Mouse (Mus musculus): ENCODE results near the gene Acta2. TPM values are rescaled to one million over a fixed set of nuclear protein-coding genes. Genes with fewer than 3 reads are reported as not detected.

Gene Acta2
- polyA plus RNA-seq, 1 experiment from 2014 or later = 3,545 TPM

GRCm38 (mm10) chr19:34288696-34289095 is 33.3 kb upstream of the Acta2 start:
- Histone ChIP-seq H3K9me3 (ENCODE audit: control insufficient read depth, low read length) (no peaks in the 10 kb centered on the region), H3K4me2 (replicated peaks; ENCODE audit: low read depth) (no peak overlapping the region), H3K4me3 (ENCODE audit: low read depth, low read length) (no peak overlapping the region), H3K9ac (ENCODE audit: low read length) (no peak overlapping the region), H3K27ac (replicated peaks) (no peak overlapping the region), H3K4me1 (replicated peaks; ENCODE audit: control insufficient read depth, insufficient read depth) (peaks cover 3% of the 10 kb centered on the region; the same call in 1 of the 2 replicates), H3K27me3 (ENCODE audit: control insufficient read depth, insufficient read depth, low read length) (no peaks in the 10 kb centered on the region), H3K36me3 (ENCODE audit: control insufficient read depth, insufficient read depth, low read length) (no peaks in the 10 kb centered on the region)
- ATAC-seq (ENCODE audit: low FRiP score, low TSS enrichment) (no peak), DNase-seq (ENCODE audit: low spot score) (no peak)
- no peak for TF ChIP-seq CTCF (IDR thresholded peaks at IDR 0.05; ENCODE audit: low read depth)
- TF ChIP-seq EP300 (optimal IDR thresholded peaks at IDR 0.05) = no peak
- 90% methylated on average over 1 of the region's 1 CpGs for WGBS

GRCm38 (mm10) chr19:34287656-34288415 is 32.4 kb upstream of the Acta2 start:
- WGBS = 76% methylated on average over 13 of the region's 13 CpGs
- H3K9ac ChIP-seq (ENCODE audit: low read length) = no peak overlapping the region
- H3K27ac ChIP-seq (replicated peaks) = no peak overlapping the region
- H3K4me2 ChIP-seq (replicated peaks; ENCODE audit: low read depth) = no peak overlapping the region
- ATAC-seq (ENCODE audit: low FRiP score, low TSS enrichment) = no peak
- H3K36me3 ChIP-seq (ENCODE audit: control insufficient read depth, insufficient read depth, low read length) = no peaks in the 10 kb centered on the region
- H3K4me3 ChIP-seq (ENCODE audit: low read depth, low read length) = no peak overlapping the region
- H3K9me3 ChIP-seq (ENCODE audit: control insufficient read depth, low read length) = no peaks in the 10 kb centered on the region
- TF ChIP-seq EP300 (optimal IDR thresholded peaks at IDR 0.05) (no peak), CTCF (IDR thresholded peaks at IDR 0.05; ENCODE audit: low read depth) (no peak)
- no peaks in the 10 kb centered on the region for H3K27me3 ChIP-seq (ENCODE audit: control insufficient read depth, insufficient read depth, low read length)
- DNase-seq (ENCODE audit: low spot score) = no peak
- peaks cover 3% of the 10 kb centered on the region; the same call in 1 of the 2 replicates for H3K4me1 ChIP-seq (replicated peaks; ENCODE audit: control insufficient read depth, insufficient read depth)

- no peak overlapping the region for H3K27ac ChIP-seq (replicated peaks)
- H3K36me3 ChIP-seq (ENCODE audit: control insufficient read depth, insufficient read depth, low read length) = no peaks in the 10 kb centered on the region
- ATAC-seq (ENCODE audit: low FRiP score, low TSS enrichment) = no peak
- TF ChIP-seq CTCF (IDR thresholded peaks at IDR 0.05; ENCODE audit: low read depth) = no peak
- peaks cover 3% of the 10 kb centered on the region; the same call in 1 of the 2 replicates for H3K4me1 ChIP-seq (replicated peaks; ENCODE audit: control insufficient read depth, insufficient read depth)
- no peaks in the 10 kb centered on the region for H3K9me3 ChIP-seq (ENCODE audit: control insufficient read depth, low read length)
- no peak overlapping the region for H3K4me3 ChIP-seq (ENCODE audit: low read depth, low read length)
- H3K27me3 ChIP-seq (ENCODE audit: control insufficient read depth, insufficient read depth, low read length) = no peaks in the 10 kb centered on the region
- no peak overlapping the region for H3K9ac ChIP-seq (ENCODE audit: low read length)
- DNase-seq (ENCODE audit: low spot score) = no peak
- H3K4me2 ChIP-seq (replicated peaks; ENCODE audit: low read depth) = no peak overlapping the region
These were observed 31.8 kb upstream of the Acta2 start for GRCm38 (mm10) chr19:34287221-34287620.

GRCm38 (mm10) chr19:34284826-34285225 is 29.4 kb upstream of the Acta2 start:
- no peaks in the 10 kb centered on the region for H3K9me3 ChIP-seq (ENCODE audit: control insufficient read depth, low read length)
- H3K9ac ChIP-seq (ENCODE audit: low read length) = no peak overlapping the region
- no peaks in the 10 kb centered on the region for H3K36me3 ChIP-seq (ENCODE audit: control insufficient read depth, insufficient read depth, low read length)
- no peak overlapping the region for H3K4me2 ChIP-seq (replicated peaks; ENCODE audit: low read depth)
- DNase-seq (ENCODE audit: low spot score) (no peak), ATAC-seq (ENCODE audit: low FRiP score, low TSS enrichment) (no peak)
- no peak overlapping the region for H3K4me3 ChIP-seq (ENCODE audit: low read depth, low read length)
- no peaks in the 10 kb centered on the region for H3K27me3 ChIP-seq (ENCODE audit: control insufficient read depth, insufficient read depth, low read length)
- TF ChIP-seq CTCF (IDR thresholded peaks at IDR 0.05; ENCODE audit: low read depth) = no peak
- TF ChIP-seq EP300 (optimal IDR thresholded peaks at IDR 0.05) = no peak
- H3K4me1 ChIP-seq (replicated peaks; ENCODE audit: control insufficient read depth, insufficient read depth) = no peaks in the 10 kb centered on the region; the same call in 1 of the 2 replicates
- H3K27ac ChIP-seq (replicated peaks) = no peak overlapping the region
- 38% methylated on average over 2 of the region's 2 CpGs for WGBS

- Histone ChIP-seq H3K4me1 (replicated peaks; ENCODE audit: control insufficient read depth, insufficient read depth) (no peaks in the 10 kb centered on the region; the same call in 1 of the 2 replicates), H3K27ac (replicated peaks) (no peak overlapping the region), H3K27me3 (ENCODE audit: control insufficient read depth, insufficient read depth, low read length) (no peaks in the 10 kb centered on the region), H3K9me3 (ENCODE audit: control insufficient read depth, low read length) (no peaks in the 10 kb centered on the region), H3K4me3 (ENCODE audit: low read depth, low read length) (peak overlapping the region; percentile 12; the same call in 1 of the 2 replicates), H3K9ac (ENCODE audit: low read length) (no peak overlapping the region), H3K36me3 (ENCODE audit: control insufficient read depth, insufficient read depth, low read length) (no peaks in the 10 kb centered on the region), H3K4me2 (replicated peaks; ENCODE audit: low read depth) (peak overlapping the region; percentile 51)
- ATAC-seq (ENCODE audit: low FRiP score, low TSS enrichment) (no peak), DNase-seq (ENCODE audit: low spot score) (no peak)
- WGBS = 41% methylated on average over 10 of the region's 10 CpGs
- TF ChIP-seq CTCF (IDR thresholded peaks at IDR 0.05; ENCODE audit: low read depth) (peak; percentile 70), EP300 (optimal IDR thresholded peaks at IDR 0.05) (no peak)
These were observed 29.0 kb upstream of the Acta2 start for GRCm38 (mm10) chr19:34284383-34284782.

- H3K27ac ChIP-seq (replicated peaks) = no peak overlapping the region
- H3K9me3 ChIP-seq (ENCODE audit: control insufficient read depth, low read length) = no peaks in the 10 kb centered on the region
- no peak overlapping the region for H3K9ac ChIP-seq (ENCODE audit: low read length)
- H3K27me3 ChIP-seq (ENCODE audit: control insufficient read depth, insufficient read depth, low read length) = no peaks in the 10 kb centered on the region
- H3K36me3 ChIP-seq (ENCODE audit: control insufficient read depth, insufficient read depth, low read length) = no peaks in the 10 kb centered on the region
- ATAC-seq (ENCODE audit: low FRiP score, low TSS enrichment) = no peak
- H3K4me3 ChIP-seq (ENCODE audit: low read depth, low read length) = no peak overlapping the region
- WGBS = 49% methylated on average over 6 of the region's 6 CpGs
- TF ChIP-seq CTCF (IDR thresholded peaks at IDR 0.05; ENCODE audit: low read depth) = no peak
- no peak for DNase-seq (ENCODE audit: low spot score)
- H3K4me2 ChIP-seq (replicated peaks; ENCODE audit: low read depth) = no peak overlapping the region
- H3K4me1 ChIP-seq (replicated peaks; ENCODE audit: control insufficient read depth, insufficient read depth) = no peaks in the 10 kb centered on the region; the same call in 1 of the 2 replicates
These were observed 28.2 kb upstream of the Acta2 start for GRCm38 (mm10) chr19:34283614-34284013.
